Mouse (Mus musculus): Measurements from ENCODE around the gene Sept9.

The Sept9 gene

DNA sequence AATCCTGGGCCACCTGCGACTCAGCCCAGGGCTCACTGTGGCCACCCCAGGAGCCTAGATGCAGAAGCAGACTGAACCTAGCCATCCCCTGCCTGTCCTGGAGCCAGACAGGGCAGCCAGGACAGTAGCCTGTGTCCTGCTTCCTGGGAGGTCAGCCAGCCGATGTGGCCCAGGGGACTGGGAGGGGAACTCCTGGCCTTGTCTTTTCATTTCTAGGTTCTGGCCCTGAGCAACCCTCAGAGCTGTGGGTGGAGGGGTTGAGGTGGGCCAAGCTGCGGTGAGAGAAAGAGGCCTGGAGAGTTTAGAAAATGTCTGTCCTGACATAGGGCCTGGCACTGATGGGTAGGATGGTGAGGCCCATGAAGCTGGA lies 110.4 kb downstream of the Sept9 start:
- no peak for DNase-seq (ENCODE audit: extremely low read depth, low read depth, low spot score)

- DNase-seq (ENCODE audit: extremely low read depth, low read depth, low spot score) = no peak
These were observed 111.1 kb downstream of the Sept9 start for GRCm38 (mm10) chr11:117310341-117311107.

- no peak for DNase-seq (ENCODE audit: extremely low read depth, low read depth, low spot score)
These were observed 111.8 kb downstream of the Sept9 start for GRCm38 (mm10) chr11:117311127-117311800.

- no peak for DNase-seq (ENCODE audit: extremely low read depth, low read depth, low spot score)
These were observed 112.8 kb downstream of the Sept9 start for GRCm38 (mm10) chr11:117312028-117312901.

GRCm38 (mm10) chr11:117312936-117313335 lies 113.5 kb downstream of the Sept9 start:
- no peak for DNase-seq (ENCODE audit: extremely low read depth, low read depth, low spot score)

DNA sequence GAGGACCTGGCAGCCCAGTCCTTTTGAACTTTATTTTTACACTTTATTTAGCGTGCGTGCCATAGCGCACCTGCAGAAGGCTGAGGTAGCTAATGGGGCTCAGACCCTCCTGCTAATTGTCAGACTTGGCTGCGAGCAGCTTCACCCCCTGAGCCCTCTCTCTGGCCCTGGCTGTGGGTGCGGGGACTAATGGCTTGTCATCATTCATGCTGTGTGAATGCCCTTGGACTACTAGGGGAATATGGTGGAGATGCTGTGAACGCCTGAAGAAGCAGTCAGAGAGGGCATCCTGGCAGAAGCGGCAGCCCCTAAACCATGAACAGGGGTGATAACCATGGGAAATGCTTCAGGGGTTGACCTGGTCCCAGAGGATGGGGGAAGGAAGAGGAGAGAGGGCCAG lies 114.0 kb downstream of the Sept9 start:
- no peak for DNase-seq (ENCODE audit: extremely low read depth, low read depth, low spot score)

DNA sequence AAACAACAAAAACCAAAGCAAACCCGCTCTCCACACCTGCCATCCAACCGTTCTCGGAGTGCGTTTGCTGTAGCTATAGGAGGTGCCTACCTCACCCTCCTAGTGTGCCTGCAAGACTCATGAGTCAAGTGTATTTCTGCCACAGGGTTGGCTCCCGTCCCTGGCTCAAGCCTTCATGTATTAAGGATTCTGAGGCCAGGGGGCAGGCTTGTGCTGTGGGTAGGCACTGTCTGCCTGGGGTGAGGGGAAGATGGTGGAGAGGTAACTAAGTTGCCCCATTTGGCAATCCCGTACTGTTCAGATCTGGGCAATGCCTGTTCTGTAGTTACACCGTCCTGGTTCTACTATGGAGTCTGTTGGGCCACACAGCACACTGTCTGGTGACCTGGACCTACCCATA lies 114.6 kb downstream of the Sept9 start:
- peak; percentile 88 for DNase-seq (ENCODE audit: extremely low read depth, low read depth, low spot score)

DNA sequence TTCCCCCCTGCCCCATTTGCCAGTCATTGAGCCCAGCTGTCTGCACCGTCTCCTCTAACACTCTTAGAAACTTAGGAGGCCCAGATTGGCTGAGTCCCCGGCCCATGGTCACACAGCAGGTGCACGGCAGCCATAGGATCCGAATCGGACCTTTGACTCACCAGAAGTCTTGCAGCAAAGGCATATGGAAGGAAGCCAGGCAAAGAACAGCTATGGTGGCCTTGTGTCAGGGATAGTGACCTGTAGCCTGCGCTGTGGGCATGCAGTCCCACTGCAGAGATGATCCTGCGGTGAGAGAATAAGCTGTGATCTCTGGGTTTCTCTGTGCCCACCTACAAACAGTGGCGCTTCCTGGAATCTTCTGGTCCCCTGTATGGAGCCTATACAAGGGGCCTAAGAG lies 115.1 kb downstream of the Sept9 start:
- DNase-seq (ENCODE audit: extremely low read depth, low read depth, low spot score) = no peak

DNA sequence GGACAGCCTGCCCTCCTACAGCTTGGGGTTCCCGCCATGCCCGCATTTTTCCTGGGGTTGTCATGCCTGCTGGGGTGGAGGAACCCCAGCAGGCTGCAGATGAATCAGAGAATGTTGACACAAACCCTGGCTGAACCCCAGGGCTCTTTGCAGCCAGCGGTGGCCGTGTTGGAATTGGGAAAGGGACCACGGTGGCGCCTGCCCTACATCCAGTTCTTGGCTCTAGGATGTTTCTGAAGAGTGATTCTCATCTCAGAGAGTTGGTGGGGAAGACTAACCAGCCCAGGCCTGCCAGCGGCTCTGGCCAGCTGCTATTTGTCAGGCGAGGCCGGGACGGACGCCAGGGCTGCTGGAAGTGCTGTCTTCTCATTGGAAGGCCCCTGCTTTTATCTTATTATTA lies 115.8 kb downstream of the Sept9 start:
- no peak for DNase-seq (ENCODE audit: extremely low read depth, low read depth, low spot score)

DNA sequence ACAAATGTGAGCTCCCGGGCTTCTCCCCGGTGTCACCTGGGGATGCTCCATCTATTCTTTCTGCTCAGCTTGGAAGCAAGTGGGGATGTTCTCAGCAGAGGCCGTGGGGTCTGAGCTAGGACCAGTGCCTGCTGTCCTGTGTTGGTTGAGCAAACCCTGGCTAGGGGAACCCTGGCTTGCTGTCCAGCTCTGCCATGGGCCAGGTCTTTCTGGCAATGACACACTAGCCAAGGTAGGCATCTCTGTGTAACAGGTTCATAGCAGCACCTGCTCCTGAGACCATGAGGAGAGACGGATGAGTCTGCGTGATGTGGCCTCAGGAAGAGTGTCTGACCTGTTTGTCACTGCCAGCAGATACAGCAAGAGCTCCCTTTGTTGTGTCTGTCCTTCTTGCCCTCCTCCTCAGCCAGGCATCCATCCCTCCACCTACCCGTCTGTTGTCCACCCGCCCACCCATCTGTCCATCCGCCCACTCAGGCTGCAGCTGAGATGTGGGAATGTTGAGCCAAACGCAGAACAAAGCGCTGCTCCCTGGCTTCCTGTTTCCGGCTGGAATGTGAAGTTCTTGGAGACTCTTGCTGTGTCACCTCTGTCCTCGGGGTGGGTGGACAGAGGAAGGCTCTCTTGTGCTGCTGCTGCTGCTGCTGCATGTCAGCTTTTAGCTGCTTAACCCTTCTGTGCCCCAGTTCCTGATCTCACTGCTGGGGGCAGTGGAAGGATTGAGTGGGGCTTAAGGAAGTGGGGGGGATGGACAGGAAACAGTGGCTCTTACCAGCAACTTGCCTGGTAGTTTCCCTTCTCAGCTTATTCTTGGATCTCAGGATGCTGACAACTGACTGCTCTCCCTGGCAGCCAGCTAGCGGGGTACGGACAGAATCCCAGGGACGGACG lies 117.2 kb downstream of the Sept9 start:
- no peak for DNase-seq (ENCODE audit: extremely low read depth, low read depth, low spot score)

DNA sequence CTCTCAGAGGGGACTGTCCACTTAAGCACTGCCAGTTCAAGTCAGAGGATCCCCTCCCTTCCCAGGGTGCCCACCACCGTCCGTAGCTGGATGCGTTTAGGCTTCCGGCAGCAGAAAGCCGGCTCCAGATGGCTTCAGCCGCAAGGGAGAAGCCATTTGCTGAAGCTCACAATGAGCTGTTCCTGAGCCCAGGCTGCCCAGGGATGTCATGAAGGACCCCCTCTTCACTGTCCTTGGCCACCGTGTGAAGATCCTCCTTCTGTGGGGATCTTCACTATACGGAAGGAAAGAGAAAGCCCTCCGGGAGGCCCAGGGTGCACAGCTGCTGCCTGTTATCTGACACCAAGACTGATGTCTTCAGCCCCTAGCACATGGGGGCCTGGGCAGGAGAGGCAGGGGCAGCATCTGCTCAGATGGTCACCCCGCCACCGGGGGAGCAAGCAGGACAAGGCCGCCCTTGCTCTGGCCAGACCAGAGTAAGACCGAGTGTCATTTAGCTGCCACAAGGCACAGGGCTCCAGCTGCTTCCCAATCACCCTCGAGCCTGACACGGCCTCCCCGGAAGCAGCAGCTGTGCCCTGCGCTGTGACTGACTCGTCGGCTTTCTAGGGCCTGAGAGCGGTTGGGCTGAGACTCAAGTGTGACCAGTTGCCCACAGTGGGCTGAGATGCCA lies 118.1 kb downstream of the Sept9 start:
- no peak for DNase-seq (ENCODE audit: extremely low read depth, low read depth, low spot score)

- DNase-seq (ENCODE audit: extremely low read depth, low read depth, low spot score) = no peak
These were observed 118.7 kb downstream of the Sept9 start for GRCm38 (mm10) chr11:117318202-117318601.

DNA sequence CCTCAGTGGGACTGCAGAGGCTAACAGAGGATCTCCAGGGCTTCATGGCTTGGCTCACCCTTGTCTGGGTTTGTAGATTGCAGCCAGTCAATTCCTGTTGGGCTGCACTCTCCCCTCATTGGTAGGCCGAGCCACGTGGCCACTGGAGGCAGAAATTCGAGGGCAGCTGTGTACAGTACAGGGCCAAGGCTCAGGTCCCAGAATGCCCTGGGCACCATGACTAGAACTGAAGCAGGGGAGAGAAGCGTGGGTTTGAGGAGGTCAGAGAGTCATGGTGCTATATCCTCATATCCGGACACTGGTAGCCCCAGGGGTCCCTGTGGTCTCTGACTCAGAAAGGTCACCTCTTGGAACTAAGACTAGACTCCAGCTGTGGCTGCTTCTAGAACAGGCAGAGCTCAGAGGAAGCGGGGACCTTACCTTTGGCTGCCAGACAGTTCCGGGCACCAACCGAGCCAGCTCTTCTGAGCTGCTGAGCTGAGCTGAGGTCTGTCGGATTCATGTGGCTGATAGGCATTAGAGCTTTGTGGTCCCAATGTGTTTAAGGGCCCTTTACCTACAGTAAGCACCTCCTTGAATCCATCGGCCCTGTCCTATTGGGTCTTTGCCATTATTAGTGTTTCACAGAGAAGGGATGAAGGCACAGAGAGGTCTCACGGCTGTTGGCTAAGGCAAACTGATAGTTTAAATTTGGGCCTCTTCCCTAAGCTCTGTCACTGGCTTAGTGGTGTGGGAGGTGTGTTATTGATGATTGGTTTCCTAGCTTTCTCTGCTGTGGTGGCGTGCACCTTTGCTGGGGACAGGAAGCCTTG lies 119.5 kb downstream of the Sept9 start:
- no peak for DNase-seq (ENCODE audit: extremely low read depth, low read depth, low spot score)

DNA sequence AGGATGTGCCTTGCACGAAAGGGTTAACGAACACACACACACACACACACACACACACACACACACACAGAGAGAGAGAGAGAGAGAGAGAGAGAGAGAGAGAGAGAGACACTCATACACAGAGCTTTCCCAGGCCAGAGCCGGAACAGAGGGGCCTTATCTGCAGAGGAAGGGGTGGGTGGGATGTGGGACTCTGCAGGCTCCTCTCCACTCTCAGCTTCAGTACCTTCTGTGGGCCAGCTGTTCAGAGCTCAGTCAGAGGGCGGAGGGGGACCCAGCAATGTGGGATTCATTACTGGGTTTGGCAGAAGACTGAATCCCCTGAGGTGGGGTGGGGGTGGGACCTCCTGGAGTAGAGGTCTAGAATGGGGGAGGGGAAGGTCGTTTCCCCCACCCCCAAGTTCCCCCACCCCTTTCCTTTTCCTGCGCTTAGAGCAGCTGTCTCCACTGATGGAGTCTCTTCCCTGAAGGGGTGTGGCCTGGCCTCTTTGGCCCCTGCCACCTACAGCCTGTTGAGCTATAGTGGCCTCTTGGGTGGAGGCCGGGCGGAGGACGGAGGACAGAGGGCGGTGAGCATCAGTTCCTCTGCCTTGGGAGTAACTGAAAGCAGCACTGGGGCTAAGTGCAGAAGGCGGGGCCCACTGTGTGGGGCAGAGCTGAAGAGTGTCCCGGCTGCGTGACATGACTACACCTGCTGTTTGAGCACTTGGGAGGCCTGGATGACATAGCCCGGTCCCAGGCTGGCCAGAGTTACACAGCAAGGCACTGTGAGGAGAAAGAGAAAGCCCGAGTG lies 120.3 kb downstream of the Sept9 start:
- DNase-seq (ENCODE audit: extremely low read depth, low read depth, low spot score) = no peak

- DNase-seq (ENCODE audit: extremely low read depth, low read depth, low spot score) = no peak
These were observed 121.0 kb downstream of the Sept9 start for GRCm38 (mm10) chr11:117320482-117320881.

GRCm38 (mm10) chr11:117321311-117321971 lies 122.0 kb downstream of the Sept9 start:
- no peak for DNase-seq (ENCODE audit: extremely low read depth, low read depth, low spot score)

DNA sequence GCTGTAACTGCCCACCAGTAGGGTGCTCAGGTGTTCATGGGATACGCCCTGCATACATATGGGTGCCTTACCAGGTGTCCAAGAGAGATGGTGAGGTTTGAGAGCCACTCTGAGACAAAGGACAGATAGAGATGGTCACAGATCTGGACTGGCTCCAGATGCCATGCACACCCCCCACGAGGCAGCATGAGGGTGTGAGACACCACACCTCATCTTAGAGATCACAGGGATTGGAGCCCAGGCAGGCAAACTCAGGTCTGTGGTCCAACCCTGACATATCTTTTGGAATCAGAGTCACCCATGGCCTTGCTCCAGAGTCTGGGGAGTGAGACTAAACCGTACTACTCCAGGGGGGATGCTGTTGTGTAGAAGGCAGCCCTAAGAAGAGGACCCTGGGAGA lies 122.8 kb downstream of the Sept9 start:
- no peak for DNase-seq (ENCODE audit: extremely low read depth, low read depth, low spot score)
